Mouse (Mus musculus) frontal cortex, adult 2 months (tissue): Measurements from ENCODE around the gene Kif21a. TPM values are rescaled to one million over a fixed set of nuclear protein-coding genes. Genes with fewer than 3 reads are reported as not detected.

Experiments used
- DNase-seq, 2 experiments: peaks; one replicate each; pipeline ENCODE4 v3.0.0; 2022; ENCODE audit warnings: low spot score in 1 of 2; ENCODE audit errors: extremely low spot score in 1 of 2
- polyA plus RNA-seq: library from polyadenylated mRNA; depleted of rRNA; stranded (reverse); fragments of >200 nt; gene quantifications from 2 replicates; pipeline ENCODE4 v1.2.3, GENCODE M21; 2012

Kif21a gene
- polyA plus RNA-seq, 1 experiment: 58.9 TPM

GRCm38 (mm10) chr15:91018861-91019187 is 30.9 kb downstream of the Kif21a start:
- DNase-seq: no peak

GRCm38 (mm10) chr15:91018161-91018860 is 31.4 kb downstream of the Kif21a start:
- peak; percentile 30 to 55 for DNase-seq

- no peak for DNase-seq
Observed at GRCm38 (mm10) chr15:91017261-91018160, 32.2 kb downstream of the Kif21a start.

- DNase-seq: no peak
Observed at GRCm38 (mm10) chr15:91016366-91016765, 33.4 kb downstream of the Kif21a start.

GRCm38 (mm10) chr15:91012793-91013580 is 36.8 kb downstream of the Kif21a start:
- no peak for DNase-seq

GRCm38 (mm10) chr15:91010218-91010617 is 39.5 kb downstream of the Kif21a start:
- DNase-seq: no peak

GRCm38 (mm10) chr15:91007123-91007830 is 42.5 kb downstream of the Kif21a start:
- no peak for DNase-seq

- DNase-seq: no peak
Observed at GRCm38 (mm10) chr15:91004726-91005125, 45.0 kb downstream of the Kif21a start.

- DNase-seq: no peak
Observed at GRCm38 (mm10) chr15:91001037-91001616, 48.6 kb downstream of the Kif21a start.

GRCm38 (mm10) chr15:91000280-91001036 is 49.3 kb downstream of the Kif21a start:
- no peak for DNase-seq

- no peak for DNase-seq
Observed at GRCm38 (mm10) chr15:90992871-90993270, 56.9 kb downstream of the Kif21a start.

GRCm38 (mm10) chr15:90992388-90992787 is 57.4 kb downstream of the Kif21a start:
- DNase-seq: no peak

- DNase-seq: no peak
Observed at GRCm38 (mm10) chr15:90991843-90992242, 57.9 kb downstream of the Kif21a start.

- DNase-seq: peak in 1 of 2 experiments; percentile 40
Observed at GRCm38 (mm10) chr15:90987714-90988250, 62.0 kb downstream of the Kif21a start.

- DNase-seq: no peak
Observed at GRCm38 (mm10) chr15:90975914-90976313, 73.8 kb downstream of the Kif21a start.

GRCm38 (mm10) chr15:90971914-90972767 is 77.6 kb downstream of the Kif21a start:
- no peak for DNase-seq

GRCm38 (mm10) chr15:90963320-90963719 is 86.4 kb downstream of the Kif21a start:
- no peak for DNase-seq

GRCm38 (mm10) chr15:90962548-90962947 is 87.2 kb downstream of the Kif21a start:
- DNase-seq: no peak
